Mouse (Mus musculus) adipocyte (in vitro differentiated cells): ENCODE measurements around the gene Cyth4.

ENCODE experiments used
- DNase-seq: peaks from one replicate; pipeline ENCODE4 v3.0.0-alpha.2; 2016; ENCODE audit warnings: low spot score

Cyth4 gene

GRCm38 (mm10) chr15:78616973-78617372 lies 20.1 kb downstream of the Cyth4 start:
- no peak for DNase-seq

GRCm38 (mm10) chr15:78623426-78623825 lies 26.6 kb downstream of the Cyth4 start:
- DNase-seq = peak; percentile 69

DNA sequence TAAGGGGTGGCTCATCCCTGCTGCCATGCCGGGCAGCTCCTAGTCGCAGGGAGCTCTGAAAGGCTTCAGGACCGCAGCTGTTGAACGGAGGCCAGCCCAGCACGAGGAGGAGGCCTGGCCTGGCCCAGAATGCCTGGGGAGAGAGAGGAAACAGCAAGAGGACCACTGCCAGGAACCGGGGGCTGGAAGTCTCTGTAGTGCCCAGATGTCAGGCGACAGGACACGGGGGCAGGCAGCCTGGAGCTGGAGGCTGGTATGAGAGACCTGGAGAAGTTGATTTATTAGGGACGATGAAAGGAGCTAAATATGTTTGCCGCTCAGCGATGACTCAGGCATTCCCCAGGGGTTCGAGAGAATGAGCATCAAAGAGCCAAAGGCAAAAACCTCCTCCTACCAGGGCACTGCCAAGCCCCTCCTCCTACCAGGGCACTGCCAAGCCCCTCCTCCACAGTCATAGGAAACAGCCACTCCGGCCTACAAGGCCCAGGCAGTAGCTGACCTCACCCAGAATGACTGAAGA lies 27.6 kb downstream of the Cyth4 start:
- peak; percentile 75 for DNase-seq

GRCm38 (mm10) chr15:78624961-78625360 lies 28.1 kb downstream of the Cyth4 start:
- no peak for DNase-seq

DNA sequence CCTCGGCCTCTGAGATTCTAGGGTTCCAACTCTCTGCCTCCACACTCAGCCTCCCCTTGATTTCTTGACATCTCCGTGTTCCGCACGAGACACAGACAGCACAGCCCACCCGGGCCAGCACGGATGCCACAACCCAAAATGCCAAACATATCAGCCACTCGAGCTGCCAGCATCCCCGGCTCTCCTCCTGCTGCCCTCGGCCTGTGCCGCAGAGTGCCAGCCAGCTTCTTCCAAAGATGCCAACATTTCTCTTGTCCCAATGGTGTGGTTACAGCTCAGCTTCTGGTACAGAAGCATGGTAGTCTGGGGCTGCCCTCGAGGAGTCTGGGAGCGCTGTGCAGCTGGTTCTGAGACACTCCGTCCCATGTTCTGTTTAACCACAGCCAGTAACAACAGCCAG lies 29.4 kb downstream of the Cyth4 start:
- no peak for DNase-seq

- DNase-seq = no peak
Measured at GRCm38 (mm10) chr15:78632387-78632786, 35.5 kb downstream of the Cyth4 start.

DNA sequence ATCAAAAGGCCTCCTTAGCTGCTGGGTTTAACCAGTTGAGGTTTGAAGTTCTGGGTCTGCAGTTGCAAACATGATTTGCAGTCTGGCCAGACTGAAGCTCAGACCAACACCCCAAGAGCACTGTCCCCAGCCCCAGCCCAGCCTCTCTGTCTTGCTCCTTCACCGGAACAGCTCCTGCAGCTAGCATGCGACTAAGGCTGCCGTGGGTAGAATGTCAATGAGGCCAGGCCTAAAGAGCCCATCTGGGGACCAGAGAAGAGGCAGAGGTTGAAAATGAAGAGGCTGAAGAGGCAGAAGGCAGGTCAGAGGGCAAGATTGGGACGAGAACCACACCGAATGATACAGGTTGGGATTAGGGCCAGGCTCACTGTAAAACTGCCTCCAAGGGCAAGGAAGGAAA lies 36.6 kb downstream of the Cyth4 start:
- no peak for DNase-seq

- DNase-seq = no peak
Measured at GRCm38 (mm10) chr15:78634095-78634737, 37.4 kb downstream of the Cyth4 start.

DNA sequence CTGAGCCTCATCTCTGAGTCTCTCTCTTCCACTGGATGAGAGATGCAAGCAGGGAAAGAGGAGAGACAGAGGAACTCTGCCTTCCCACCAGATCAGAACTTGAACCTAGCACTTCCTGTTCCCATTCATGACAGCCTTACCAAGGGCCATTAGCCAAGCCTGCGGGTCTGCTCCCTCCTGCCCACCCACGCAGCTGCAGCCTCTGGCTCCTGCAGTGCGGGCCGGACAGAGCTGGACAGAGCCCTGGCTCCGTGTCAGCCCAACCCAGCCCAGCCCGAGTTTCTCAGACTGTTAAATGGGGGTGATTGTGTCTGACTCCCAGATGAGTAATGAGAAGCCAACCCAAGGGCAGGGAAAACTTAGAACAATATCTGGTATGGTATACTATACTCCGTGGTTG lies 38.4 kb downstream of the Cyth4 start:
- DNase-seq = peak; percentile 24

DNA sequence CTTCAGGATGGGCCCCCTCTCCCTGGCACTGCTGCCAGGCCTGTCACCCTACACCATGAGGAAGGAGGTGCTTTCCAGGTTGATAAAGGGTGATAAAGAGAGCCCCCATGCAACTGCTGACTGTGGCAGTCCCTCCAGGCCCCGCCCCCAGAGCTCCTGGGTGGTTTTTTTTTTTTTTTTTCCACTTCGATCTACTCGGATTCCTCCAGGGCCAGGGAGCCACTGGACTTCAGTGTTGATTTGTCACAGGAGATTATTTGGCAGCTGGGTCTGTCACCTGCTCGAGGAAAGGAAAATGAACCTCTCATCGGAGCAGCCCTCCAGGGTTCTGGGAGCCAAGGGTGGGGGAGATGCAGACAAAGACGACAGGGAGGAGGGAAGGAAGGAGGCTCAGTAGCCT lies 46.8 kb downstream of the Cyth4 start:
- DNase-seq = no peak

DNA sequence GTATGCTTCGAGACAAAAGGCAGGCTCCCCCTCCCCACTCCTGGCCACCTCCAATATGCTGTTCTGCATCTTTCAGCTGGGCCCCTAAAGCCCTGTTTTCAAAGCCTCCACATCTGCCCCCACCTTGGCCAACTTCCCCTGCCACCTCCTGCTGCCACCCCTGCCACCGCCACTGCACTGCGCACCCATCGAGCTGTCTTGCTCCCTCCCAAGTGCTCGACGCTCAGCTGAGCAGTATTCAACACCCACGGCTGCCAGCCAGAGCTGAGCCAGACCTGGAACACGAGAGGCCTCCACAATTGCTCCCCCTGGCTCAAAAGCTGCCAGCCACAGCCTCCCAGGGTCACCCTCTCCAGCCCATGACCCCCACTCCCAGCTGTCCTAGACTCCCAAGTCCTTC lies 47.8 kb downstream of the Cyth4 start:
- DNase-seq = no peak

GRCm38 (mm10) chr15:78647746-78648145 lies 50.9 kb downstream of the Cyth4 start:
- DNase-seq = peak; percentile 68

DNA sequence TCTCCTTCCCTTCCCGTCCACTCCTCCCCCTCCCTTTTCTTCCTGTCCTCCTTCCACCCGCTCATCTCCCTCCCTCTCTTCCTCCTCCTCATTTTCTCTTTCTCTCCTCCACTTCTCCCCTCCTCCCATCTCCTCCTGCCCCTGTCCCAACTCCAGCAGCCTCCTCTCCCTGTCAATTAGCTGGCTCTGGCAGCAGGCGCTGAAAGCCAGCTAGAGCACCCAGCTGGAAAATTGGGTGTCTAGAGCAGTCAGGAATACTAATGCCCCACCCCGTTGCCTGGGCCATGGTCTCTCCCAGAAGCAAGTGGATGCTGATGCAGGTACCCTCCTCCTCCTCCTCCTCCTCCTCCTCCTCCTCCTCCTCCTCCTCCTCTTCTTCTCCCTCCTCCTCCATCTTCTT lies 54.3 kb downstream of the Cyth4 start:
- no peak for DNase-seq

GRCm38 (mm10) chr15:78664268-78664667 lies 67.4 kb downstream of the Cyth4 start:
- DNase-seq = peak; percentile 55

GRCm38 (mm10) chr15:78669221-78669871 lies 72.5 kb downstream of the Cyth4 start:
- no peak for DNase-seq

DNA sequence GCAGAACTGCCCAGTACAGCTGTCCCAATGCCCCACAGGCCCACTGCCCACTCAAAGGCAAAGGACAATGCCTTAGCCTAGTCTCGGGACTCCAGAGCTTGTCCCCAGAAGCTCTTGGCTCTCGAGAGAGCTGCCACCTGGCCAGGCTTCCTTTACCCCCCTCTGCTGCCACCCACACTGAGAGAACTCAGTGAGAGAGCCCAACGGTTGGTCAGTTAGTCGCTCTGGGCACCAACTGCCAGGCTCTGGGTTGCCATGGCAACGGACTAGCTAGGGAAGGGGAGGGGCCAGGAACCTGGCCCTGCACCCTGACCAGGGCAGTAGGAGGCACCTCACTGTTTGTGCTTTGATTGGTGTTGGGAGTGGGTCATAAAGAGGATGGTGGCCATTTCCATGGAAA lies 73.5 kb downstream of the Cyth4 start:
- peak; percentile 15 for DNase-seq
